Mouse (Mus musculus) megakaryocyte, embryonic 14.5 days (primary cell): ENCODE results near the gene Pphln1.

Experiments used
- FLI1 ChIP-seq: IDR thresholded peaks from 2 replicates; pipeline ENCODE4 v1.6.1; 2012; ENCODE audit warnings: low read length, inconsistent platforms, mixed read lengths
- GATA1 ChIP-seq: IDR thresholded peaks from 3 replicates; pipeline ENCODE4 v1.6.1; 2012; ENCODE audit warnings: mixed read lengths, low read length, inconsistent platforms, borderline replicate concordance

GRCm38 (mm10) chr15:93484261-93484710 is 86.1 kb downstream of the Pphln1 start:
- TF ChIP-seq GATA1 (no peak), FLI1 (no peak)
